Mouse (Mus musculus) urinary bladder, postnatal 14 days (tissue): ENCODE results near the gene Myom3.

ENCODE experiments used
- DNase-seq: peaks from one replicate; pipeline ENCODE4 v3.0.0; 2021; ENCODE audit warnings: low spot score

The Myom3 gene

GRCm38 (mm10) chr4:135856223-135857091, 96.9 kb downstream of the Myom3 start:
- DNase-seq = peak; percentile 74

- DNase-seq = no peak
Measured at GRCm38 (mm10) chr4:135857597-135858186, 98.2 kb downstream of the Myom3 start.
